Mouse (Mus musculus): ENCODE results near the gene Psme2. TPM values are rescaled to one million over a fixed set of nuclear protein-coding genes. Genes with fewer than 3 reads are reported as not detected.

The Psme2 gene
- polyA plus RNA-seq, 1 experiment, result 248 TPM

GRCm38 (mm10) chr14:55581981-55582681, 8.8 kb downstream of the Psme2 start:
- no peak overlapping the region for H3K27ac ChIP-seq (replicated peaks; ENCODE audit: low read depth, low read length)
- H3K4me1 ChIP-seq (ENCODE audit: control insufficient read depth, insufficient read depth, insufficient read length, low read length), result no peaks in the 10 kb centered on the region
- H3K4me3 ChIP-seq (ENCODE audit: insufficient read depth, low read depth, low read length), result no peak overlapping the region

DNA sequence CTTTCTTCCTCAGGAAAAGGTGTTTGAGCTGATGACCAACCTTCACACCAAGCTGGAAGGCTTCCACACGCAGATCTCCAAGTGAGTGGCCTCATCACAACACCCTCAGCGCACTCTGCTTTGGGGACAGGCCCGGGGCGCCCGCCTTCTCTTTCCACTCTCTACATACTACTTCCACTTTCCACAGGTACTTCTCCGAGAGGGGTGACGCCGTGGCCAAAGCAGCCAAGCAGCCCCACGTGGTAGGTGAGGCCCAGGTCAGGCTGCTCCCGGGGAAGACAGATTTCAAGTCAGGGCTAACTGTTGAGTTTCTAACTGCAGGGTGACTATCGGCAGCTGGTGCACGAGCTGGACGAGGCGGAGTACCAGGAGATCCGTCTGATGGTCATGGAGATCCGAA, 10.2 kb downstream of the Psme2 start:
- no peaks in the 10 kb centered on the region for H3K4me1 ChIP-seq (ENCODE audit: control insufficient read depth, insufficient read depth, insufficient read length, low read length)
- H3K27ac ChIP-seq (replicated peaks; ENCODE audit: low read depth, low read length), result no peak overlapping the region
- H3K4me3 ChIP-seq (ENCODE audit: insufficient read depth, low read depth, low read length), result no peak overlapping the region

- Histone ChIP-seq H3K4me1 (ENCODE audit: control insufficient read depth, insufficient read depth, insufficient read length, low read length) (no peaks in the 10 kb centered on the region), H3K27ac (replicated peaks; ENCODE audit: low read depth, low read length) (no peak overlapping the region), H3K4me3 (ENCODE audit: insufficient read depth, low read depth, low read length) (no peak overlapping the region)
Measured at GRCm38 (mm10) chr14:55579511-55580496, 11.1 kb downstream of the Psme2 start.

GRCm38 (mm10) chr14:55578668-55579269, 12.1 kb downstream of the Psme2 start:
- Histone ChIP-seq H3K4me3 (ENCODE audit: insufficient read depth, low read depth, low read length) (peak overlapping the region; percentile 87), H3K4me1 (ENCODE audit: control insufficient read depth, insufficient read depth, insufficient read length, low read length) (no peaks in the 10 kb centered on the region), H3K27ac (replicated peaks; ENCODE audit: low read depth, low read length) (peak overlapping the region; percentile 76)

- H3K4me1 ChIP-seq (ENCODE audit: control insufficient read depth, insufficient read depth, insufficient read length, low read length), result no peaks in the 10 kb centered on the region
- H3K27ac ChIP-seq (replicated peaks; ENCODE audit: low read depth, low read length), result peak within 1 kb of the TSS; percentile 76
- H3K4me3 ChIP-seq (ENCODE audit: insufficient read depth, low read depth, low read length), result peak within 1 kb of the TSS; percentile 87
Measured at GRCm38 (mm10) chr14:55577871-55578667, 12.8 kb downstream of the Psme2 start, which contains the start of gene Psme1. Gene Psme1, plus strand, starts transcription at chr14:55578123.

- Histone ChIP-seq H3K4me1 (ENCODE audit: control insufficient read depth, insufficient read depth, insufficient read length, low read length) (no peaks in the 10 kb centered on the region), H3K4me3 (ENCODE audit: insufficient read depth, low read depth, low read length) (no peak overlapping the region), H3K27ac (replicated peaks; ENCODE audit: low read depth, low read length) (no peak overlapping the region)
Measured at GRCm38 (mm10) chr14:55576376-55576775, 14.5 kb downstream of the Psme2 start.

GRCm38 (mm10) chr14:55575711-55576110, 15.2 kb downstream of the Psme2 start:
- Histone ChIP-seq H3K4me1 (ENCODE audit: control insufficient read depth, insufficient read depth, insufficient read length, low read length) (no peaks in the 10 kb centered on the region), H3K27ac (replicated peaks; ENCODE audit: low read depth, low read length) (no peak overlapping the region), H3K4me3 (ENCODE audit: insufficient read depth, low read depth, low read length) (no peak overlapping the region)

DNA sequence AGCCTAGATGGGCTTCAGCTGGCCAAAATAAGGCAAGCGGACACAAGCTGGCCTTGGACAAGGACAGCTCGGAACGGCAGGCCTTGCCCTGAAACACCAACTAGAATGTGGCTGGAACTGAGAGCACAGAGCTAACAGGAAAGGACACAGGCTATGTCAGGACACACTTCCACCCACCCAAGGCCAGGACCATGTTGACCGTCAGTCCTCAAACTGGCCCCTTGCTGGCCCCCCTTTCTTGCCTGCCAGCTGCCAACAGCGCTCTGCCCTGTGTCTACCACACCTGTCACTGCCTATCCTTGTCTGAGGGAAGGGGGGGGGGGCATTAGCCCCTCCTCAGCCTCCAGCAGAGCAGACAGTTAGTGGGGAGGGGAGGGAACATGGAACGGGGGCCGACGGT, 15.6 kb downstream of the Psme2 start, which contains the start of gene Fitm1:
Gene Fitm1 (plus strand): TSS at position 316 of the 400 bp plus-strand sequence.
- Histone ChIP-seq H3K27ac (replicated peaks; ENCODE audit: low read depth, low read length) (no peak within 1 kb of the TSS), H3K4me3 (ENCODE audit: insufficient read depth, low read depth, low read length) (no peak within 1 kb of the TSS)

DNA sequence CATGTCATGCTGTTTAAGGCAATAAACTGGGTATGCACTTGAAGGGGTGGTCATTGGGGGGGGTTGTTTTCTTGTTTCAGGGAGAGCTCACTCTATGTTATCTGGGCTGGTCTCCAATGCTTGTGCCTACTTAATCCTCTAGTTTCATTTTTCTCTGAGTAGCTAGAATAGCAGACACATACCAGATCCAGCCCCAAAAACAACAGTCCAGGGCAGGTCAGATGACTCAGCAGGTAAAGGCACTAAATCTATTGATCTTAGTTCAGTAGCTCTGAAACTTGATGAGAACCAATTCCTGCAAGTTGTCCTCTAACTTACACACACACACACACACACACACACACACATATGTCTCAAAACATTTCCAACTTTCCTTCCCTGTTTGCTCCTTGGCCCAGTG, 19.2 kb downstream of the Psme2 start:
- H3K4me1 ChIP-seq (ENCODE audit: control insufficient read depth, insufficient read depth, insufficient read length, low read length), result no peaks in the 10 kb centered on the region
- H3K4me3 ChIP-seq (ENCODE audit: insufficient read depth, low read depth, low read length), result no peak overlapping the region
- no peak overlapping the region for H3K27ac ChIP-seq (replicated peaks; ENCODE audit: low read depth, low read length)

More for the DNA sequence above, 15.6 kb downstream of the Psme2 start, which contains the start of gene Fitm1:
- no peaks in the 10 kb centered on the region for H3K4me1 ChIP-seq (ENCODE audit: control insufficient read depth, insufficient read depth, insufficient read length, low read length)

DNA sequence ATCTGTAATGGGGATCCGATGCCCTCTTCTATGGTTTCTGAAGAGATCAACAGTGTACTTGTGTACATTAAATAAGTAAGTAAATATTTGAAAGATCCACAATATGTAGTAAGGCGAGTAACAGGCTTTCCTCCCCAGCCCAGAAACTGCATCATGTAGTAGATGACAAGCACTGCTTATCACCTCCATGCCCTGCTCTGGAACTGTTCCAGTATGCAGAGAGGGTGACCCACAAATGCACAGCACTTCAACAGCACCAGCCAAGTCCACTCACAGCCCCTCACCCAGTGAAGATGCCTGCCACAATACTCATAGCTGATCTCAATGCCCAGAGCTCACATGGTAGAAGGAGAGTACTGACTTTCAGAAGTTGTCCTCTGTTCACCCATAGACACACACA, 20.3 kb downstream of the Psme2 start:
- H3K4me1 ChIP-seq (ENCODE audit: control insufficient read depth, insufficient read depth, insufficient read length, low read length), result no peaks in the 10 kb centered on the region
- no peak overlapping the region for H3K27ac ChIP-seq (replicated peaks; ENCODE audit: low read depth, low read length)
- H3K4me3 ChIP-seq (ENCODE audit: insufficient read depth, low read depth, low read length), result no peak overlapping the region

- Histone ChIP-seq H3K4me3 (ENCODE audit: insufficient read depth, low read depth, low read length) (no peak overlapping the region), H3K4me1 (ENCODE audit: control insufficient read depth, insufficient read depth, insufficient read length, low read length) (no peaks in the 10 kb centered on the region), H3K27ac (replicated peaks; ENCODE audit: low read depth, low read length) (no peak overlapping the region)
Measured at GRCm38 (mm10) chr14:55567496-55567895, 23.4 kb downstream of the Psme2 start.

GRCm38 (mm10) chr14:55565748-55566147, 25.2 kb downstream of the Psme2 start:
- H3K4me1 ChIP-seq (ENCODE audit: control insufficient read depth, insufficient read depth, insufficient read length, low read length), result peaks cover 7% of the 10 kb centered on the region
- no peak overlapping the region for H3K4me3 ChIP-seq (ENCODE audit: insufficient read depth, low read depth, low read length)
- no peak overlapping the region for H3K27ac ChIP-seq (replicated peaks; ENCODE audit: low read depth, low read length)

GRCm38 (mm10) chr14:55563249-55563648, 27.7 kb downstream of the Psme2 start:
- Histone ChIP-seq H3K4me1 (ENCODE audit: control insufficient read depth, insufficient read depth, insufficient read length, low read length) (peaks cover 7% of the 10 kb centered on the region), H3K4me3 (ENCODE audit: insufficient read depth, low read depth, low read length) (no peak overlapping the region), H3K27ac (replicated peaks; ENCODE audit: low read depth, low read length) (no peak overlapping the region)

GRCm38 (mm10) chr14:55561860-55562259, 29.1 kb downstream of the Psme2 start:
- Histone ChIP-seq H3K4me3 (ENCODE audit: insufficient read depth, low read depth, low read length) (no peak overlapping the region), H3K4me1 (ENCODE audit: control insufficient read depth, insufficient read depth, insufficient read length, low read length) (peaks cover 7% of the 10 kb centered on the region), H3K27ac (replicated peaks; ENCODE audit: low read depth, low read length) (no peak overlapping the region)
